Mouse (Mus musculus): ENCODE measurements around the gene Dido1. TPM values are rescaled to one million over a fixed set of nuclear protein-coding genes. Genes with fewer than 3 reads are reported as not detected.
"Not testable (repeated sequence)": the region's sequence is repeated elsewhere in the genome, so short reads cannot be mapped to it uniquely, and the experiment has no call there.

Dido1 gene
- polyA plus RNA-seq, 1 experiment from 2014 or later = 14.0 TPM

- H3K36me3 ChIP-seq = peaks cover 46% of the 10 kb centered on the region
- ATAC-seq (replicated peaks; ENCODE audit: insufficient number of reproducible peaks, insufficient read depth, low FRiP score, low read depth) = no peak
- no peak overlapping the region for H3K9ac ChIP-seq
- no peaks in the 10 kb centered on the region for H3K9me3 ChIP-seq (replicated peaks)
- H3K27ac ChIP-seq = no peak overlapping the region
- H3K4me2 ChIP-seq = no peak overlapping the region
- WGBS = 63% methylated on average over 2 of the region's 2 CpGs
- no peaks in the 10 kb centered on the region for H3K27me3 ChIP-seq
- H3K4me1 ChIP-seq (replicated peaks) = peaks cover 14% of the 10 kb centered on the region
- H3K4me3 ChIP-seq = no peak overlapping the region
Observed at GRCm38 (mm10) chr2:180723865-180724264, 14.1 kb upstream of the Dido1 start.

DNA sequence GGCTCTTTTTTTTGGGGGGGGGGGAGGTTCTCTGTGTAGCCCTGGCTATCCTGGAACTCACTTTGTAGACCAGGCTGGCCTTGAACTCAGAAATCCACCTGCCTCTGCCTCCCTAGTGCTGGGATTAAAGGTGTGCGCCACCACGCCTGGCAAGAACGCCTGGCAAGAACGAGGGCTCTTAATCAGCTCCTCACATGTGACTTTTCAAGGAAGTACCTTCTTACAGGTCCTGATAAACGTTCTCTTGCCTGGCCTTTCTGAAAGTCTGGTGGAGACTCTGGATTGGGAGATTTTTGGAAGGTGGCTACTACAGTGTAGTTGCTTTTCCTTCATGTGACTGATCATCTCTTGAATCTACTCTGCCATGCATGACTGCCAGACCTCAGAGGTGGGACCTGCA is 12.9 kb upstream of the Dido1 start:
- not testable (repeated sequence) for H3K4me3 ChIP-seq; H3K4me2 ChIP-seq; H3K9me3 ChIP-seq (replicated peaks); H3K27me3 ChIP-seq; H3K9ac ChIP-seq; H3K27ac ChIP-seq; ATAC-seq (replicated peaks; ENCODE audit: insufficient number of reproducible peaks, insufficient read depth, low FRiP score, low read depth)
- peaks cover 57% of the 10 kb centered on the region for H3K36me3 ChIP-seq
- peaks cover 14% of the 10 kb centered on the region for H3K4me1 ChIP-seq (replicated peaks)
- 87% methylated on average over 5 of the region's 5 CpGs for WGBS

DNA sequence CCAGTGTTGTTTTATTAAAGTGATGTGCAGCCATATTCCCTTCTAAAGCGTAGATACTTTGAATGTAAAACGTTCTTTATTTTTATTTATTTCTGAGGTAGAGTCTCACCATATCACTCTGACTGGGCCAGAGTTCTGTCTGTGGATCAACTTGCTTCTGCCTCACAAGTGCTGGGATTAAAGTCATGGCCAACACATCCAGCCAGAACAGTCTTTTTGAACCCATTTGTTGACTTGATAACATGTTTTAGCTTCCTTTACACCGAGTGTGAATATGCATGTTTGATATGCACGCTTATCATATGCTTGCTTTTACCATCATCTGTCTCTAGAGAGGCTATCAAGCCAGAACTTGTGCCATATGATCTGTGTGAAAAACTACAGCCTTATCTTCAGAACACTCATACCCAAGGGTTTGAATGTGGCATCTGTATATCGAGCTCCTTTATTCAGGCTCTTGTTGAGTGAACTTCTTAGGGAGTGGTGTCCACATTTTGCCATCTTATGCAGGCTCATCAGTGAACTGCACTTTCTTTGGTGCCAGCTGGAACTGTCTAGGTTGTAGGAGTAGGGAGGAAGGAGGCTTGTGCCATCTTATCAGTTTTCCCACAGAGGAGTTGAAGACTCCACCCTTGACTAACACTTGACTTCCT is 2.4 kb upstream of the Dido1 start:
- Histone ChIP-seq H3K27me3 (no peaks in the 10 kb centered on the region), H3K4me1 (replicated peaks) (peaks cover 23% of the 10 kb centered on the region), H3K9me3 (replicated peaks) (no peaks in the 10 kb centered on the region), H3K27ac (no peak overlapping the region), H3K4me3 (no peak overlapping the region), H3K36me3 (peaks cover 34% of the 10 kb centered on the region), H3K9ac (no peak overlapping the region), H3K4me2 (no peak overlapping the region)
- ATAC-seq (replicated peaks; ENCODE audit: insufficient number of reproducible peaks, insufficient read depth, low FRiP score, low read depth) = no peak
- WGBS = 88% methylated on average over 5 of the region's 5 CpGs

DNA sequence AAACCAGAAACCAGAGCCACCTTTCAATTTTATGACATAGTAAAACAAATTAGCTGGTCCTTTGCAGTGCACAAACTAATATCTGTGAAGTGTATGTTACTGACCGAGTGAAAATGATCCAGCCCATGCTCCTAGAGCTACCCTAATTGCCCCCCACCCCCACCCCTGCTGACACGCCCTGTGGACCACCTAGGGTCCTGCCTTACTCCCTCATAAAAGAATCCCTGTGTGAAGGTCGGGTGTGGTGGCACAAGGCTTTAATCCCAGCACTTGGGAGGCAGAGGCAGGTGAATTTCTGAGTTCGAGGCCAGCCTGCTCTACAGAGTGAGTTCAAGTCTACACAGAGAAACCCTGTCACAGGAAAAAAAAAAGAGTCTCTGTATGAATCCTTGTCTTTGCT is 1.7 kb upstream of the Dido1 start:
- no peak for ATAC-seq (replicated peaks; ENCODE audit: insufficient number of reproducible peaks, insufficient read depth, low FRiP score, low read depth)
- H3K4me2 ChIP-seq = peak overlapping the region; percentile 69
- H3K36me3 ChIP-seq = peaks cover 28% of the 10 kb centered on the region
- no peaks in the 10 kb centered on the region for H3K9me3 ChIP-seq (replicated peaks)
- WGBS = 65% methylated on average over 4 of the region's 4 CpGs
- peaks cover 23% of the 10 kb centered on the region for H3K4me1 ChIP-seq (replicated peaks)
- peak overlapping the region; percentile 100 for H3K4me3 ChIP-seq
- no peaks in the 10 kb centered on the region for H3K27me3 ChIP-seq
- peak overlapping the region; percentile 100 for H3K9ac ChIP-seq
- no peak overlapping the region for H3K27ac ChIP-seq

- Histone ChIP-seq H3K27me3 (no peaks in the 10 kb centered on the region), H3K9ac (peak overlapping the region; percentile 100), H3K4me3 (peak overlapping the region; percentile 100), H3K4me1 (replicated peaks) (peaks cover 25% of the 10 kb centered on the region), H3K9me3 (replicated peaks) (no peaks in the 10 kb centered on the region), H3K36me3 (peaks cover 21% of the 10 kb centered on the region), H3K27ac (peak overlapping the region; percentile 91), H3K4me2 (peak overlapping the region; percentile 69)
- WGBS = 1% methylated on average over 64 of the region's 64 CpGs
- ATAC-seq (replicated peaks; ENCODE audit: insufficient number of reproducible peaks, insufficient read depth, low FRiP score, low read depth) = peak; percentile 60; the same call in 1 of the 2 replicates
Observed at GRCm38 (mm10) chr2:180710276-180711155, 717 bp upstream of the Dido1 start.

- Histone ChIP-seq H3K9ac (peak overlapping the region; percentile 86), H3K27ac (peak overlapping the region; percentile 91), H3K4me3 (peak overlapping the region; percentile 100), H3K4me1 (replicated peaks) (peaks cover 36% of the 10 kb centered on the region), H3K9me3 (replicated peaks) (no peaks in the 10 kb centered on the region), H3K36me3 (peaks cover 14% of the 10 kb centered on the region), H3K27me3 (no peaks in the 10 kb centered on the region), H3K4me2 (peak overlapping the region; percentile 69)
- peak; percentile 51 for ATAC-seq (replicated peaks; ENCODE audit: insufficient number of reproducible peaks, insufficient read depth, low FRiP score, low read depth)
- under 1% methylated on average over 39 of the region's 39 CpGs for WGBS
Observed at GRCm38 (mm10) chr2:180709023-180709922, 526 bp downstream of the Dido1 start.

GRCm38 (mm10) chr2:180705975-180706374 is 3.8 kb downstream of the Dido1 start:
- peaks cover 36% of the 10 kb centered on the region for H3K4me1 ChIP-seq (replicated peaks)
- H3K9ac ChIP-seq = no peak overlapping the region
- H3K27me3 ChIP-seq = no peaks in the 10 kb centered on the region
- H3K9me3 ChIP-seq (replicated peaks) = no peaks in the 10 kb centered on the region
- 95% methylated on average over 5 of the region's 5 CpGs for WGBS
- H3K27ac ChIP-seq = no peak overlapping the region
- no peak overlapping the region for H3K4me3 ChIP-seq
- ATAC-seq (replicated peaks; ENCODE audit: insufficient number of reproducible peaks, insufficient read depth, low FRiP score, low read depth) = no peak
- no peak overlapping the region for H3K4me2 ChIP-seq
- H3K36me3 ChIP-seq = no peaks in the 10 kb centered on the region

- Histone ChIP-seq H3K4me2 (no peak overlapping the region), H3K36me3 (no peaks in the 10 kb centered on the region)
Observed at GRCm38 (mm10) chr2:180705066-180705465, 4.7 kb downstream of the Dido1 start.

DNA sequence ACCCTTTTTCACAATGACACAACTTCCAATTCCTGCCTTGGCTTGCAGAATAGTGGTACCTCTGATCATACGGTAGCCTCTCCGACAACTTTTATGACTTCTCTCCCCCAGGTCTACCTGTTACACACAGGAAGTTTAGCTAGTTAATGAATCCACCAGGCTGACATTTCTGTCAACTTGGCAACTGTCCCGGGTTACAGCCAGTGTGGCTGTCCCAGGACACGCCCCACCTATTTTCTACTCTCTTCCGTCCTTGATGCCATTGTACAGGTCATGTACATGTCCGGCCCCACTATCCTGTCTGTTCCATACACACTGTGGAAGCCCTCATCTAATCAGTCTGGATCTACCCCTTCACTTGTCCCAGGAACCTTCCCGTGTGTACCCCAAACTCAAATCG is 5.2 kb downstream of the Dido1 start:
- H3K4me1 ChIP-seq (replicated peaks) = peaks cover 49% of the 10 kb centered on the region
- ATAC-seq (replicated peaks; ENCODE audit: insufficient number of reproducible peaks, insufficient read depth, low FRiP score, low read depth) = no peak
- no peaks in the 10 kb centered on the region for H3K27me3 ChIP-seq
- no peaks in the 10 kb centered on the region for H3K36me3 ChIP-seq
- H3K4me3 ChIP-seq = no peak overlapping the region
- no peak overlapping the region for H3K9ac ChIP-seq
- H3K4me2 ChIP-seq = no peak overlapping the region
- WGBS = 65% methylated on average over 8 of the region's 8 CpGs
- H3K9me3 ChIP-seq (replicated peaks) = no peaks in the 10 kb centered on the region
- H3K27ac ChIP-seq = peak overlapping the region; percentile 46

More at GRCm38 (mm10) chr2:180705066-180705465, 4.7 kb downstream of the Dido1 start:
- peaks cover 44% of the 10 kb centered on the region for H3K4me1 ChIP-seq (replicated peaks)
- H3K9me3 ChIP-seq (replicated peaks) = no peaks in the 10 kb centered on the region
- 79% methylated on average over 3 of the region's 3 CpGs for WGBS
- no peak for ATAC-seq (replicated peaks; ENCODE audit: insufficient number of reproducible peaks, insufficient read depth, low FRiP score, low read depth)
- no peaks in the 10 kb centered on the region for H3K27me3 ChIP-seq
- no peak overlapping the region for H3K9ac ChIP-seq
- peak overlapping the region; percentile 46 for H3K27ac ChIP-seq
- no peak overlapping the region for H3K4me3 ChIP-seq

GRCm38 (mm10) chr2:180703645-180704359 is 6.0 kb downstream of the Dido1 start:
- Histone ChIP-seq H3K27me3 (no peaks in the 10 kb centered on the region), H3K4me2 (no peak overlapping the region), H3K27ac (no peak overlapping the region), H3K4me3 (no peak overlapping the region), H3K9ac (no peak overlapping the region), H3K4me1 (replicated peaks) (peaks cover 50% of the 10 kb centered on the region), H3K9me3 (replicated peaks) (no peaks in the 10 kb centered on the region), H3K36me3 (no peaks in the 10 kb centered on the region)
- ATAC-seq (replicated peaks; ENCODE audit: insufficient number of reproducible peaks, insufficient read depth, low FRiP score, low read depth) = no peak
- 64% methylated on average over 3 of the region's 3 CpGs for WGBS

Data from heart, embryonic 15.5 days (tissue).